Mouse (Mus musculus) left cerebral cortex, postnatal 10 days (tissue): ENCODE measurements around the gene Tenm3. TPM values are rescaled to one million over a fixed set of nuclear protein-coding genes. Genes with fewer than 3 reads are reported as not detected.

Source experiments
- DNase-seq, 2 experiments: peaks; one replicate each; pipeline ENCODE4 v3.0.0; 2021 to 2022; ENCODE audit warnings: low spot score in 2 of 2, mixed read lengths in 1 of 2; ENCODE audit errors: extremely low spot score in 1 of 2
- intact Hi-C: fragments of 180-260 bp; cut with DNase I; formaldehyde crosslinking; loops from one replicate; pipeline ENCODE4 v1.15.1; 2025
- total RNA-seq, 2 experiments: library from RNA; stranded (reverse); gene quantifications; 2 replicates each; pipeline ENCODE4 v1.2.3; 2021

Gene Tenm3
- total RNA-seq, 2 experiments from 2014 or later = 130 to 135 TPM

DNA sequence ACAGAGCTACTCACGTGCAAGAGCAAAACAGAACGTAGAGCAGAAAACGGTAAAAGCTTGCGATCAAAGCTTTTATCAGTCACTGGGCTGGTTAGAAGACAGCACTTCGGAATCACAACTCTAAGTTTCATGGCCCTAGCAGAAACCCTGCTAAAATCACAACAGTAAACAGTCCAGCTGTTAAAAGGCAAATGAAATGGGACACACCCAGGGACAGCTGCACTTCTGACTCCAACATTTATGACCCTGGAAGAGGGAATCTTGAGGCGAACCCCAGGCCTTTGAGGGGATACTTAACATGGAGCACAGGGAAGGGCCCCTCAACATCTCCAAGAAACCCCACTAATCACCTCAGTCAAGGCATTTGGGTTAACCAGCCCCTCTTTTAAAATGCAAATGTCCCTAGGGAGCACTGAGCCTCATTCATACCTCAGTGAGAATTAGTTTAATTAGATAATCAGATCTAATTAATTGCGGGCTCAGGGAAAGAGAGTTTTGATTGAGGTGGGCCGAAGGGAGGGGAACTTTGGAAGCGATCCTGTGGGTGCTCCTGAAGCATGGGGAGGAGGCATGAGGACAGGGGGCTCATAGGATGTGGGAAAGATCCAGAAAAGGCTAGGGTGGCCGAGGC lies 138.8 kb downstream of the Tenm3 start:
- intact Hi-C loops = no loop called here
- no peak for DNase-seq

DNA sequence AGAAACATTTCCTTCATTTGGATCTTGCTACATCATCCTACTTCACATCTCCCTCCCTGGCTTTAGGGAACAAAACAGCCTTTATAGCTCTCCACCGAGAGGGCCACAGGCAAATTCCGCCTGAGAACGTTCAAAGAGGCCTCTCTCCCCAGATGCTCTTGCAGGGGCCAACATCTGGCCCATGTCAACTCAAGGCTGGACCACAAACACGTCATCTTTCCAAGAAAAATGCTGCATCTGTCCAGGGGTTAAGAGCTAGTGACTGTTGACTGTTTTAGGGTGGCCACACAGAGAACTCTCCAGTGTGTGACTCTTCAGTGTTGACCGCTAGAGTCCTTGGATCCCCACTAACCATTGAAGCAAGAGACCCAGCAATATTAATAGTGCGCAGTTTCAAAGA lies 139.3 kb downstream of the Tenm3 start:
- intact Hi-C loops = no loop called here
- DNase-seq = no peak

DNA sequence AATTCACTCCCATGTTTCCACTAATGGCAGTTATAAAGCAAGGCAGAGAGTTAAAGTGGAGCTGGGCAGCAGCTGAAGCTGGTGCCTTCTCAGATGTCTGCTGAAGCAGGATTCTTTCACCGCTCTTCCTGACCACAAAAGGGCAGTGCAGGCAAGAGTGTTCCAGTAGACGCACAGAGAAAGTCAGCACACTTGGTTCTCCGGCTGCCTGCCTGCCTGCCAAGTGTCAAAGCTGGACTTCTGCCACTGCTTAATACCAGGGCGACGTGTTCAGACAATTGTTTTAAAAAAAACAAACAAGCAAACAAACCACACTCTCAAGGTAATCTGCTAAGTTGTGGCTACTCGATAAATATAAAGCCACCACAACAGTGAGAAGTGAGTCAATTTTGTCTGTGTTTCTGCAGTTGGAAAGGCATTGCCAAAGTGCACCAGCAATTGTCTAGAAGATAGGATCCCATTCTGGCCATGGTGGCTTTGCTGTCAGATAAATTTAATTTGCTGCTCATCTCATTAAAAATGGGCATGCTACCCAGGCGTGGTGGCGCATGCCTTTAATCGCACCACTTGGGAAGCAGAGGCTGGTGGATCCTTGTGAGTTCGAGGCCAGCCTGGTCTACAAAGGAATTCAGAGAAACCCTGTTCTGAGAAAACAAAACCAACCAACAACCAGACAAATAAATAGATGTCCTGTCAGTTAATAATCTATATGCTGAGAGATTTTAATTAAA lies 152.9 kb downstream of the Tenm3 start:
- peak in 1 of 2 experiments; percentile 11 for DNase-seq
- intact Hi-C loops = no loop called here

DNA sequence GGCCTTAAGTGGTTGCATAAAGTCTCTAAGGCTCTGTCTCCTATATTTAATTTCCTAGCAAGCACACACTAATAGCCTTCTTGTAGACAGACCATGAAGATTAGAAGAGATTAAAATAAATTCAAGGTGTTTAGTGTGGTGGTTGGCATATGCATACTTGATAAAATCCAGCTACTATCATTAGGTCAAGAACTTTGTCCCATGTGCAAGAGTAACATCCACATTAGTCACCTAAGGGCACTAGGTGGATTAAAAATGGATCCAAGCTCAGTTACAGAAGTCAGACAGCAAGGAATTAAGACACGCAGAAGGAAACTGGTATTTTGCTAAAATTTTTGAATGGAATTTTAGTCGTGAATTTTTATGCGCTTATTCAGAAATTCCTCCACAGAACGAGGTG lies 155.0 kb downstream of the Tenm3 start:
- no peak for DNase-seq
- intact Hi-C loops = no loop called here

DNA sequence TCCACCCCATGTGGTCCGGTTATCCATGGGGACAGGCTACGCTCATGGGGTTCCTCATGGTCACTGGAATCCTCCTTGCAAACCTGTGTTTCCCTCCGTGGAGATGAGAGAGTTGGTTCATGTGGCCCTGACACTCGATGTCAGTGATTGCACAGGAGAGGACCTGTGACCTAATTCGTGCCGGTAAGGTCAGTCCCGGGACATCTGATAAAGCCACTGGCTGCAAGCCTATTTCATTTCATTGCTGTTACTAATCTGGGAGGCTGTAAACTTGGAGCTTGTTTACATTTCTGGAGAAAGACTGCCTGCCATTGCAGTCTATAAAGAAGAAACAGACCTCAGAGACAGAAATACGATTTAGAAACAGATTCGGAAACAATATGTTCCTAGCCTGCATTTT lies 155.6 kb downstream of the Tenm3 start:
- DNase-seq = no peak
- intact Hi-C loops = no loop called here

DNA sequence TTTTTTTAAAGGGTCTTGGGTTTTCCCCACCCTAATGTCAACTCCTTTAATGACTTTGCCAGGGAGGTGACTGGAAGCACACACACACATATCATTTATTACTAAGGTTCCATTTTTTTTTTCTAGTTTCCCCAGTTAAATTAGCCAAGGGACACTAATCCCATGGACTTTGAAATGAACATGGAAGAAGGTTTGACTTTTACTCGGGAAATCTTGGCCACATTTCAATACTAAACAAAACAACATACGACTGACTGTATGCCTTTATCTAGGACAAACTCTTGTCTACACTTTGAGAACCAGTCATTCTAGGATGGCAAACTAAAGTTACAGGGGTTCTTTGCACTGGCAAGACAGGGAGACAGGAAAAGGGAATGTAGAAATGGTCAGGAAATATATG lies 170.3 kb downstream of the Tenm3 start:
- intact Hi-C loops = no loop called here
- no peak for DNase-seq

DNA sequence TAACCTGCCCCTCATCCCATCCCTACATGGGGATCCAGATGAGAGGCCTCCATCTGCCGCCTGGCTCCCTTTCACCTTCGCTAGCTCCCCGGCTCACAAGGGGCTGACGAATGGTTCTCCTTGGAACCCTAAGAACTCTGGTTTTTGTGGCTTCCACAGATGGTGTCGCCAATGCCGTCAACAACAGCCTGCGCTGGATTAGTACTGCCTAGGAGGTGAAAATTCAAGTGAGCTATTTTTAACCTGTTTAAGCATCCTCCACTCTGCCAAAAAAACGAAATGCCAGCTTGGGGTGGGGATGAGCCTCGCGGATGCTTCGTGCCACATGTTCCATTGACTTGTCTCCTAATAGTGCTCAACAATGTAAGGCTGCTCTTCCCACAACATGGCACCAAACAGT lies 171.3 kb downstream of the Tenm3 start:
- intact Hi-C loops = no loop called here
- peak in 1 of 2 experiments; percentile 11 for DNase-seq

DNA sequence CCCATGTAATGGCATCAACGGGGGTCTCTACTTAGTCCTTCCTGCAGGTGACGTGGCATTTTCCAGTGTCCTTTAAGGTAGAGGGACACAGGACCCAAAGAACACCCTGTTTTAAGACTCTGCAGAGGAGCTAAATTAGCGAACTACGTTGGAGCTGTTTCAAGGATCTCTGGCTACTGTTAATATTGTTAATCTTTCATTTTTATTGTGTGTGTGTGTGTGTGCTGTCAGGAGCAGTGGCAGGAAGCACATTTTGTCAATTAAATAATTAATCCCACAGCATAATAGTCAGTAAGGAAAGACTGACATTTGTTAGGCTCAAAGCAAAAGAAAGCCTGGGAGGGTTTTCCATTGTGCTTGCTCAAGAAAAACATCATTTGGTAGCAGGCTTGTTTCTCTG lies 172.4 kb downstream of the Tenm3 start:
- intact Hi-C loops = no loop called here
- DNase-seq = no peak

DNA sequence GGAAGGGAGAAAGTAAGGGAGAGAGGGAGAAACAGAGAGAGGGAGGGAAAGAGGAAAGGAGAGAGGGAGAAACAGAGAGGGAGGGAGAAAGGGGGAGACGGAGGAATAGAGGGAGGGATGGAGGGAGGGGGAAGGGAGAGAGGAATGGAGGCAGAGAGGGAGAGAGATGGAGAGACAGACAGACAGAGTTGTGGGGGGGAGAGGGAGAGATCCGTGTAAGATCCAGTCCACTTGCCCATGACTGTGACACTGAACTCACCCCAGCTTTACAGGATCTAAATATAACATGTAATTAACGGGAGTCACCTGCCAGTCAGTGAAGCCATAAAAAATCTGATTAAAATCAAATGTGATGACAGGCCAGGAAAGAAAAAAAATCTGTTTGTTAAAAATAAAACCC lies 172.9 kb downstream of the Tenm3 start:
- intact Hi-C loops = no loop called here

DNA sequence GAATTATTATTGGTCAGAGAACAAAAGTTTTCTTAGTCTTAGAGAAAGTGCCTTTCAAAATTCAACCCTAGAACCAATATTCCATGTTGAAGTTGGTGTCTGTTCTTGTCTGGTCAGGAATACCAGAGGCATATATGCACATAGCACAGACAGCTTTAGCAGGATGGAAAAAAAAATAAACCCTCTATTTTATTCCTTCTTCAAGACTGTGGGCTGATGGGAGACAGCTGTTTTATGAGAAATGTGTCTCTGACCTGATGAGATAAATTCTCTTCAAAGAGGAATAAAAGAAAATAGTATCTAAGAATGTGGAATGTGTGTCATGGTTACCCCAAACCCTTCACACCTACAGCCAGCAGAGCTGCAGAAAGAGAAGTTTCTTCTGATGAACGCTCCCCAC lies 173.4 kb downstream of the Tenm3 start:
- DNase-seq = no peak
- intact Hi-C loops = no loop called here

More for the DNA sequence above, 172.9 kb downstream of the Tenm3 start:
- DNase-seq = no peak

DNA sequence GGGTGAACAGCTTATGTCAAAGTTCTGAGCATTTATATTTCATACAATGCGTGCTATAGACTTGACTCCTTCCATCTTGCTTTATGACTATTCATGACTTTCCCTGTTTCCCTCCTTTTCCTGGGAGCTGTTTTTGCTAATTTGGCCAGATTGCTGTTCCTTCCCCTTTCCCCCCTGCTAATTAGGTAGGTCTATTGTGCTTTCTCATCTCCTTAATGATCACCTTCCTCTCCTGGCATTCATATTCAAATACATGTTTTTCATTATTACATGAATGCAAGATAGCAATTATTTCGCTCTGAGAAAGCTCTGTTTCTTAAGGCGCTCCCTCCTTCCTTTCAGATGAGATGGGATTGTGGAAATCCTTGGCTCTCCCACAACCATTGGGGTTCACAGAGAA lies 178.6 kb downstream of the Tenm3 start:
- intact Hi-C loops = no loop called here
- DNase-seq = no peak

DNA sequence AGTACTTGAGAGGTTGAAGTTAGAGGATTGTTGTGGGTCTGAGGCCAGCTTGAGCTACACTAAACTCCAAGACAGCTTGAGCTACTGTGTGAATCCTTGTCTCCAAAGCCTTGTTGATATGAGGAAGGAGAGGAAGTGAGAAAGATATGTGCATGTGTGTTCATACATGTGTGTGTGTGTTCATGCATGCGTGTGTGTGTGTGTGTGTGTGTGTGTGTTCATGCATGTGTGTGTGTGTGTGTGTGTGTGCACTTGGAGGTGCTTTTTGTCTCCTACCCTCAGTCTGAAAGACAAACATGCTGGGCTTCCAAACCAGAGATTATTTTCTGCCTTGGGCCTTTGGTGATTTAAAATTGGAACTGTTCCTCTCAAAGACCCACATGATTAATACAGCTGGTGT lies 184.5 kb downstream of the Tenm3 start:
- intact Hi-C loops = no loop called here
- DNase-seq = no peak

DNA sequence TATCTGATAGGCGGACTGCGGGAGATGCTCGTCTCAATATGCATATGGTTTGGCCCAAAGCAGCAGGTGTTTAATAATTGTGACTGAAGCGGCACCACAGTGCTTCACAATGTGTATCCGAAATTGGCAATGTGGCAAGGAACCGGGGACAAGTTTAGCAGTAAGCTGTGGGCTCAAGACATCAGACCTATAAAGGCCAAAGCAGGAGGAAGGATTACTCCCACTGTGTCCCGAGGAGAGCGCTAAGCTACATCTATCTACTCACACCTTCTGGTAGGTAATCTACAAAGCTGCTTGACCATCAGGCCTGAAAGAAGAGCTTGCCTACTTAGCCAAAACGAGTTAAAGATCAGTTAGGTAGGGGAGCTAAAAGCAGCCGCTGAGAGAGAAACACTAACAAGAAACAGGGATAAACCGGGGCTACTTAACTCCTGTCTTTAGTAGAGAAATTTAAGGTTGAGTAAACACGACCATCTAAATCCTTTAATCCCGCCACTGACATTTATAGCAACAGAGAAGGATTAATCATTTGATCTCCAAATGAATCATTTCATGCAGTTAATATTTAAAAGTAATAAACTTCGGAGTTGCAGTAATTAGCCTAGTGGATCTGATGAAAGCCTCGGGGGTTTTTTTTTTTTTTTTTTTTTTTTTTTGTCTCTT lies 188.2 kb downstream of the Tenm3 start:
- intact Hi-C loops = no loop called here

DNA sequence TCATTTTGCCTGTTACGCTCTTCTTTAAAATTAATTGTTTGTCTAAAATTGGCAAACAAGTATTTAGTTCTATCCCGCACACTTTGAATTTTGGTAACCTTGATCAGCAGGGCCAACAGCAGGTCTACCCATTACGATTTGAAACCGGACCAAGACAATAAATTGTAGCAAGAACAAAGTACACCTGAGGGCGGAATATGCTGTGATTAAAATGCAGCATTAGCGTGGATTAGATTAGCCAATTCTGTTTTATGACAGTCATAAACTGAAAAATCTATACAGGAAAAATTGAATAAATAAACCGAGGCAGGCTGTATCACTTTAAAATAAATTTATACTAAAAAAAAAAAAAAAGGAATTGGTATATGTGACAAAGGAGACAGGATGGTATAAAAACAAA lies 193.9 kb downstream of the Tenm3 start:
- intact Hi-C loops = no loop called here
- no peak for DNase-seq

More for the DNA sequence above, 188.2 kb downstream of the Tenm3 start:
- no peak for DNase-seq

DNA sequence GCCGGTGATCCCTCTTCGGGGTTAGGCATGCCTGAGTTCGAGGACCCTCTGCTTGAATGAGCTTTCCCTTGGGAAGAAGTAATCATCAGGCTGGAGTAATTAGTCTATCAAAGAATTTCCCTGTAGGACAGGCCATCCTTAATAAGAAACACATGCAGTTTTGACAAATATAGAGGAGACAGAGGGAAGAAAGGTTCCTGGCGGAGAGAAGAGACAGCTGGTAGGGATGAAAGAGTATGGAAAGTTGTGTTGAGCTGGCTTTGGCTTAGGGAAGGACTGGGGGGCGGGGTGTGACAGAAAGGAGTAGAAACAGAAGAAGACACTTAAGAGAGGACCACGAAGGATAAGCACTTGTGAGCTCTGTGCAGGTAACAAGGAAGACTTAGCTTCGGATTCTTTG lies 194.3 kb downstream of the Tenm3 start:
- intact Hi-C loops = no loop called here
- DNase-seq = no peak

DNA sequence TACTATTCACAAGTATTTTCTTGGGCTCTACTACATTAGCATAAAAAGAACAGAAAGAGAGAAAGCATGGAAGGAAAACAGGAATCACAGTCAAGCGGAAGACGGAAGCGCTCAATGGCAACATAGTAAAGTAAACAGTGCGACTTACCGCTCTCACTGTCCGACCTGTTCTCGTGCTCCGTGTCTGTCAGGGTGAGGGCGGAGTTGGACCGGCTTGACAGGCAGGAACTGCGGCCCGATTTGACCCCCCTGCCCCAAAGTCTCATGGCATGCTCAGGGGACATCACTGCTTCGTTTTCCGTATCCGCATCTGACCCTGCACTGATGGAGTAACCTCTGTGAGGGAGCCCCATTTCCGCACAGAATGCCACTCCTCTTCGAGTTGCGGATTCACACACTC lies 197.6 kb downstream of the Tenm3 start:
- DNase-seq = no peak
- intact Hi-C loops = no loop called here

DNA sequence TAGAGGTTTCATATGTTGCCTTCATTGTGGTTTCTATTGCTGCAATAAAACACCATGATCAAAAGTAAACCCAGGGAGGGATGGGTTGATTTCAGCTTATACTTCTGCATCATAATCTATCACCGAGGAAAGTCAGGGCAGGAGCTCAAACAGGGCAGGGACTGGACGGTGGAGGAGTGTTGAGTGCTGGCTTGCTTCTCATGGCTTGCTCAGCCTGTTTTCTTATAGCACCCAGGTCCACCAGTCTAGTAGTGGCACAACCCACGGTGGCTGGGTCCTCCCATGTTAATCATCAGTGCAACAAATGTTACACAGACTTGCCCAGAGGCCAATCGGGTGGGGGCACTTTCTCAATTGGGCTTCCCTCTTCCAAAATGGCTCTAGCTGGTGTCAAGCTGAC lies 205.6 kb downstream of the Tenm3 start:
- intact Hi-C loops = no loop called here
- no peak for DNase-seq

DNA sequence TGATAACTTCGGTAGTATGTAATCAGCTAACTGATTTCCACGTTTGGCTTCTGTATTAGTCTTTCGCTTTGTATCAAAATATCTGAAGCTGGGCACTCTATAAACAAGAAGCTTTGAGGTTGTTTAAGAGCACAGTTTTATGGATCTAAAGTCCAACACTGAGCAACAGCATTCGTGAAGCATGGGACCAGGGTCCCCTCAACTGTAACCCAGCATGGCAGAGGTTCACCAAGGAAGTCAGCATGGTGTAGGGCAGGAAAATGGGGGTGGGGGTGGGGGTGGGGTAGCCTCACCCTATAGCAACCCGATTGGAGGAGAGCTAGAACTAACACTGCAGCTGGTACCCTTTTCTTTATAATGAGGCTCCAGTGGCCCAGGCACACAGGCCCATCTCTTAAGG lies 206.8 kb downstream of the Tenm3 start:
- DNase-seq = no peak
- intact Hi-C loops = no loop called here

DNA sequence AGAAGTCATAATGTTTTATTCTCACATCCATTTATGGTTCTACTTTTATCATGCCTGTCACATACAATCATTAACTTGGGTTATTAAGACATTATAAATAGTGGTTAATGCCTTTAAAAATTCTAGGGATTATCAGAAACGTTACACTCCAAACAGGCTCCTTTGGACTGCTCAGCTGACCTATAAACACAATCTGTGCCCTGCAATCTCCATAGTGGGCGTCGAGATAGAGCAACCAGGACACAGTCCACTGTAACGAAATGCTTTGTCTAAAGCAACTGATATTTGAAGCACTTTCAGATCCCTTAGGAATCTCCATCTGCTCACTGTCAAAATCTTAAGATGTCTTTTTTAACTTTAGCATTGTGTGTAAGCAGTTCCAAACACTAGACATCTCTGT lies 207.9 kb downstream of the Tenm3 start:
- DNase-seq = no peak
- intact Hi-C loops = no loop called here

DNA sequence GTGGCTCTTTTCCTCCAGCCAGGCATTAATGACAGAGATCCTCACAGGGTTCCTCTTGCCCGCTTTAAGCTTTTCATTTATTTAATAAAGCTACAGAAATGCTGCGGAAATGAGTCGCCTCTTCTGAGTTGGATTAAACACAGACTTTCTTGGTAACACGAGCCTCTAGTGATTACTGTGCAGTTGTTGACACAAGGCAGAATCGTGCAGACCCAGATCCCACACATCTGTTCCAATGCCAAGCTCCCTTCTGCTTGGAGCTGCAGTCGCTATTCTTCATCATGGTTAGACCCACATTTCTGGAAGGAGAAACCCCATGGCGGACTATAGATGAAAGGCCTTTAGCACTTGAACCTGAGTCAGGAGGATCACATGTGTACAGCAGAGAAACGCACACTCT lies 210.3 kb downstream of the Tenm3 start:
- DNase-seq = no peak
- intact Hi-C loops = no loop called here
